Mouse (Mus musculus) liver, embryonic 14.5 days (tissue): ENCODE data around the gene Rfx8. TPM values are rescaled to one million over a fixed set of nuclear protein-coding genes. Genes with fewer than 3 reads are reported as not detected.

Experiments used
- ATAC-seq: fragments of 200-750 bp; cut with Nextera tagmentation; 2 replicates; pipeline ENCODE4 v1.8.0; 2017; ENCODE audit warnings: moderate number of reproducible peaks, mild to moderate bottlenecking, moderate library complexity; ENCODE audit not compliant: insufficient read depth
- DNase-seq, 3 experiments: peaks; one replicate each; pipeline ENCODE4 v3.0.0-alpha.2; 2012 to 2013; ENCODE audit warnings: low read depth in 3 of 3, low spot score in 3 of 3
- H3K27ac ChIP-seq: fragments of 300-500 bp; sonication (generic); 2 replicates; pipeline ENCODE4 v1.5.1; 2014; ENCODE audit warnings: moderate library complexity, mild to moderate bottlenecking, control low read depth, inconsistent platforms
- H3K27me3 ChIP-seq: fragments of 300-500 bp; sonication (generic); 2 replicates; pipeline ENCODE4 v1.6.1; 2014; ENCODE audit warnings: mild to moderate bottlenecking, low read length, moderate library complexity; ENCODE audit not compliant: control insufficient read depth, insufficient read depth
- H3K36me3 ChIP-seq: fragments of 300-500 bp; sonication (generic); replicated peaks from 2 replicates; pipeline ENCODE4 v1.6.1; 2014; ENCODE audit warnings: low read depth; ENCODE audit not compliant: control insufficient read depth, insufficient read depth
- H3K4me1 ChIP-seq, 2 experiments: fragments of 200-500 bp in 1 of 2; fragments of 300-500 bp in 1 of 2; sonication (generic) in 1 of 2; replicated peaks; 2 replicates each; pipeline ENCODE4 v1.6.1; 2012 to 2014; ENCODE audit warnings: antibody characterized with exemption in 1 of 2, inconsistent platforms in 1 of 2, low read length in 1 of 2; ENCODE audit not compliant: control insufficient read depth in 2 of 2, insufficient read depth in 2 of 2
- H3K4me2 ChIP-seq: fragments of 300-500 bp; sonication (generic); 2 replicates; pipeline ENCODE4 v1.6.1; 2014; ENCODE audit warnings: low read depth, mild to moderate bottlenecking, control low read depth, moderate library complexity
- H3K4me3 ChIP-seq, 2 experiments: fragments of 200-500 bp in 1 of 2; fragments of 300-500 bp in 1 of 2; sonication (generic) in 1 of 2; 2 replicates each; pipeline ENCODE4 v1.5.1; 2012 to 2014; ENCODE audit warnings: low read depth in 2 of 2, low read length in 2 of 2, mild to moderate bottlenecking in 2 of 2, control low read depth in 1 of 2, inconsistent platforms in 1 of 2, moderate library complexity in 1 of 2; ENCODE audit not compliant: insufficient read depth in 1 of 2
- H3K9ac ChIP-seq: fragments of 300-500 bp; sonication (generic); replicated peaks from 2 replicates; pipeline ENCODE4 v1.6.1; 2014; ENCODE audit warnings: mild to moderate bottlenecking, control low read depth, moderate library complexity
- H3K9me3 ChIP-seq: fragments of 300-500 bp; sonication (generic); 2 replicates; pipeline ENCODE4 v1.6.1; 2016; ENCODE audit warnings: low read length, mixed read lengths; ENCODE audit not compliant: control insufficient read depth
- CTCF ChIP-seq: IDR thresholded peaks from 2 replicates; pipeline ENCODE4 v1.5.1; 2016; ENCODE audit warnings: antibody characterized with exemption, low read depth, control low read depth
- EP300 ChIP-seq: IDR thresholded peaks from 2 replicates; pipeline ENCODE4 v1.6.1; 2016; ENCODE audit warnings: antibody characterized with exemption, low read depth
- WGBS: fragments of 180-500 bp; shearing (Covaris S2); extraction: QIAGEN DNeasy Blood & Tissue Kit; methylation state at CpG from one replicate; pipeline ENCODE4 v1.1.7; 2014; ENCODE audit not compliant: insufficient replicate concordance; 5-methylcytosine and 5-hydroxymethylcytosine counted together
- polyA plus RNA-seq, 2 experiments: library from polyadenylated mRNA; depleted of rRNA in 1 of 2; stranded (reverse) in 1 of 2; unstranded in 1 of 2; fragments of >200 nt; fragmentation: Nextera tagmentation in 1 of 2; extraction: Ambion mirVana in 1 of 2; gene quantifications; 2 replicates each; pipeline versions ENCODE4 v1.2.1 to v1.2.3; 2012 to 2014

Rfx8 gene
- polyA plus RNA-seq, 2 experiments, result 0.04 TPM; not detected in 1

DNA sequence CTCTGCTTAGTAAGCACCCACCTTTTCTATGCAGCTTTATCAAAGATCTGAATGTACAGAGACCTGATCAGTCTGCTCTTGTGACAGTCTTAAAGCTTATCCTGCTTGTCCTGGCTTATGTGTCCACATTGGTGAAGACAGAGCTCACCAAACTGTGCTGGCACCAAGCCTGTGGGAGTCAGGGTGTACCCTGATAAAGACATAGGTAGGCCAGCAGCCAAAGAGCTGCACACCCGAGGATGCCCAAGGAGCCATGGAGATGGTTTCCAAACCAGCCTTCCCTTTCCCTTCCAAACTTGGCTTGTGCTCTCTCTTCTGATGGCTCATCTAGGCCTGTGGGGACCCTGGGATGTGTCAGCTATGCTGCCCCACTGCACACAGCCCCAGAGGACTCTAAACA lies 76.5 kb downstream of the Rfx8 start:
- Histone ChIP-seq H3K9ac (no peak overlapping the region), H3K4me3 (no peak overlapping the region), H3K9me3 (no peaks in the 10 kb centered on the region), H3K36me3 (no peaks in the 10 kb centered on the region), H3K27ac (no peak overlapping the region), H3K4me2 (no peak overlapping the region), H3K4me1 (peaks cover 0 to 5% of the 10 kb centered on the region in 2 experiments; a peak in 1 of 4 replicates), H3K27me3 (peaks cover 8% of the 10 kb centered on the region)
- 16% methylated on average over 1 of the region's 1 CpGs for WGBS
- DNase-seq (no peak), ATAC-seq (no peak)
- TF ChIP-seq CTCF, result no peak
- no peak for TF ChIP-seq EP300

DNA sequence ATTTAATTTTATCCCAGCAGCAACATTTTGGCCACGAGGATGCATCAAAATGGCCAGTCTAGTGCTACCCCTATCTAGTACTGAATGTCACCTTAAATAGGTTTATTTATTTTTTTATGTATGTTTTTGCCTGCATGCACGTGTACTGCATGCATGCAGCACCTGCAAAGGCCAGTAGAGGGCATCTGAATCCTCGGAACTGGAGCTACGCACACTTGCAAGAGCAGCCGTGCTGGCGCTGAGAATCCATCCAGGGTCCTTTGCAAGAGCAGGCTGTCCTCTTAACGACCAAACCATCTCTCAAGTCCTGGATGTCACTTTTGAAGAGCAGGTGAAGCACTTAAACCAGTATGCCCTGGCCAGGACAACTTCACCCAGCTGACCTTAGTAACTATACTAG lies 79.1 kb downstream of the Rfx8 start:
- H3K4me1 ChIP-seq, result peaks cover 0 to 5% of the 10 kb centered on the region in 2 experiments; a peak in 1 of 4 replicates
- DNase-seq (no peak), ATAC-seq (no peak)
- H3K9ac ChIP-seq, result no peak overlapping the region
- 60% methylated on average over 7 of the region's 7 CpGs for WGBS
- H3K9me3 ChIP-seq, result no peaks in the 10 kb centered on the region
- TF ChIP-seq CTCF, result peak; percentile 43; the same call in 1 of the 2 replicates
- no peak for TF ChIP-seq EP300
- no peak overlapping the region for H3K4me2 ChIP-seq
- H3K27me3 ChIP-seq, result no peaks in the 10 kb centered on the region
- H3K4me3 ChIP-seq, result no peak overlapping the region
- no peak overlapping the region for H3K27ac ChIP-seq
- no peaks in the 10 kb centered on the region for H3K36me3 ChIP-seq

DNA sequence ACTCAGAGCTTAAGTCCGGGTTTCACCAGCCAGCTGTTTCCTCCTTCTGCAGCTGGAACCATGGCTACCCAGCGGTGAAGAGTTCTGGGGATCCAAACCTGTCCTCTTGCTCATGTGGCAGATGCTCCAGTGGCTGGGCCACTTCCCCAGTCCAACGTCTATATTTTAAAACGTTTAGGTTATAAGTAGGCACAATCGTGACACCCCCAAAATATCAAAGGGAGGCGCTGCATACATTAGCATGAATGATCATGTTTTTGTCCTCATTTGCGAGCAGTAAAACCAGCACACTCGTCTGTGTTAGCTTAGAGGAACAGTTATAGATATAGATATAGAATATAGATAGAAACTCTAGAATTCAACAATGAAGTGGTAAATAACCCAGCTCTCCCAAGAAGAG lies 83.7 kb downstream of the Rfx8 start:
- H3K9ac ChIP-seq, result no peak overlapping the region
- DNase-seq, result no peak

DNA sequence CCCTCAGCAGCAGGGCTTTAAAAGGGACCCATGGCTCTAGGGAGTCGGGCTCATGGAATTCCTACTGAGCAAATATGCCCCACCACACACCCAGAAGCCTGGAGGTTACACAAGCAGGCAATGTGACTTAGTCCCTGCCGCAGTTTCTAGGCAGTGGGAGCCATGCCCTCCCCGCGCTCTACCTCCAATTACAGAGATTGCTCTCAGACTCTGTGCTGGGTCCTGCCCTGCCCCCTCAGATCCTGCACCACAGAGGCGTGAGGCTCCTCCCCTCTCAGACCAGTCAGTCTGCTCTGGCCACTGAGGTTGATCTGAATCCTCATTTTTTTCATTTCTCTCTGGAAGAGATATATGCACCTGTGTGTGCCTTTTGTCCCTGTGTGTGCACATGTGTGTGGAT lies 84.1 kb downstream of the Rfx8 start:
- Histone ChIP-seq H3K9ac (no peak overlapping the region), H3K4me1 (0 out of 4 replicates have a peak, but pooled peaks cover 0 to 4% of the 10 kb centered on the region in 2 experiments), H3K9me3 (no peaks in the 10 kb centered on the region), H3K4me2 (no peak overlapping the region), H3K36me3 (no peaks in the 10 kb centered on the region), H3K4me3 (no peak overlapping the region), H3K27ac (no peak overlapping the region), H3K27me3 (no peaks in the 10 kb centered on the region)
- TF ChIP-seq CTCF, result no peak
- TF ChIP-seq EP300, result no peak
- DNase-seq, result no peak
- 7% methylated on average over 5 of the region's 5 CpGs for WGBS
- ATAC-seq, result no peak

More for the DNA sequence above, 83.7 kb downstream of the Rfx8 start:
- Histone ChIP-seq H3K4me1 (0 out of 4 replicates have a peak, but pooled peaks cover 0 to 4% of the 10 kb centered on the region in 2 experiments), H3K9me3 (no peaks in the 10 kb centered on the region), H3K4me2 (no peak overlapping the region), H3K36me3 (no peaks in the 10 kb centered on the region), H3K27me3 (no peaks in the 10 kb centered on the region), H3K27ac (no peak overlapping the region), H3K4me3 (no peak overlapping the region)
- no peak for TF ChIP-seq CTCF
- no peak for TF ChIP-seq EP300
- WGBS, result 39% methylated on average over 8 of the region's 8 CpGs
- no peak for ATAC-seq

DNA sequence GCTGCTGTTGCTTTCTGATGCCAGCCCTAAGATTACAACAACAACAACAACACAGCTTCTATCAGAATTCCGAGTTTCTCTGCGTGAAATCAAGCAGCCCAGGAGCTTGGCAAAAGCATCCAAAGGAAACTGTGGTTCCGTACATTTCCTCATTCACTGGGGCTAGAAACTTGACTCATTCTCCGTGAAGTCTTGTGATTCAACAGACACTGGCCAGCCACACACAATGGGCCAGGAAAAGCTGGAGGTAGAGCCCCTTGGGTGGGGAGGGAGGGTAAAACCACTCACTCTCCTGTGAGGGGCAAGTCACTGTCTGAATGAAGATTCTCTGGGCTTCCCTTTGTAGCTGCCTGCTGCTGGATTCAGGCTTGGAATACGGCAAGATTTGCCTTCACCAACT lies 84.6 kb downstream of the Rfx8 start:
- Histone ChIP-seq H3K4me2 (no peak overlapping the region), H3K4me1 (0 out of 4 replicates have a peak, but pooled peaks cover 0 to 4% of the 10 kb centered on the region in 2 experiments), H3K27ac (no peak overlapping the region), H3K27me3 (no peaks in the 10 kb centered on the region), H3K4me3 (no peak overlapping the region), H3K9me3 (no peaks in the 10 kb centered on the region), H3K36me3 (no peaks in the 10 kb centered on the region), H3K9ac (no peak overlapping the region)
- DNase-seq (no peak), ATAC-seq (no peak)
- TF ChIP-seq EP300 (no peak), CTCF (no peak)
- WGBS, result 12% methylated on average over 5 of the region's 5 CpGs
